Comparison of ENCODE assay signal across 11 mouse cellular contexts in the genomic region with DNA sequence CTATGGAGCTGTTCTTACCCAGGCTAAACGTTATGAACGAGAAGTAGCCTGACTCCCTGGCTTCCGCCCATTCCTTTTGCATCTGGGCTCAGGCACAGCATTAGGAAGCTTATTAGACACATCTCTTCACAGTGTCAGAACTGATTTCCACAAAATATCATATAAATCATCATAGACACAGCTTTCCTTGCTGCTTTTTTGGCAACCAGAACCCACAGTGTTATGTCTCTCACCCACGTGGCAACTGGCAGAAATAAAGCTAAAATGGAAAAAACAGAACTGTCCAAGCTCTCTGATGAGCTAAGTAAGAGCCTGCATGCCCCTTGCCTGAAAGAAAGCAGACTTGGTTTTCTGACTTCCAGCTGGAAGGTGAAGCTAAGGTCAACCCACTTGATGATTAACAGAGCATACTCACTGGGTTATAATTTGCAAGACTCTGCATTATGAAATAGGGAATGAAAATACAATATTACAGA.
DNase-seq lines count a peak whose midpoint lies in the region; ATAC-seq and TF ChIP-seq lines count a peak whose summit lies in the region.
"Had no signal": no experiment of that assay in that cellular context is flagged by ENCODE, and none has a peak within 500 bp of the region (broad histone marks: within the 10 kb centered on the region; RNA-seq: fewer than 3 reads in every experiment).

No protein-coding gene starts in this region.

- intact Hi-C loops in left cerebral cortex, postnatal 36 days (cut with DNase I), result no loop called here

- H3K4me1 ChIP-seq in hindbrain, embryonic 11.5 days (replicated peaks; ENCODE audit: control insufficient read depth, insufficient read depth, low read length), result no peaks in the 10 kb centered on the region
- no peaks in the 10 kb centered on the region for H3K4me1 ChIP-seq in hindbrain, embryonic 13.5 days (replicated peaks)
- 0 out of 2 replicates have a peak, but pooled peaks cover 2% of the 10 kb centered on the region for H3K4me1 ChIP-seq in kidney, embryonic 15.5 days
- H3K4me1 ChIP-seq in forebrain, embryonic 13.5 days, result no peaks in the 10 kb centered on the region

- DNase-seq in hindbrain, embryonic 11.5 days (ENCODE audit: low spot score), result peak; percentile 5
- DNase-seq in embryo, embryonic 10.5 days (ENCODE audit: low spot score), result peak; percentile 38
- DNase-seq in cerebellum, postnatal 25 days, result no peak
- no peak for DNase-seq in left cerebral cortex, postnatal 36 days (ENCODE audit: low spot score in 2 of 2)
- DNase-seq: lung, adult 18-20 months; spleen, adult 18-20 months had no signal

- 69% methylated on average over 4 of the region's 4 CpGs for WGBS in hindbrain, embryonic 11.5 days
- 74% methylated on average over 4 of the region's 4 CpGs for WGBS in hindbrain, embryonic 13.5 days
- 72% methylated on average over 4 of the region's 4 CpGs for WGBS in kidney, embryonic 15.5 days
- WGBS in forebrain, embryonic 13.5 days, result 86% methylated on average over 4 of the region's 4 CpGs

- no peak overlapping the region for H3ac ChIP-seq in myocyte (ENCODE audit: control insufficient read depth, insufficient read length)

- no peak overlapping the region for H3K27ac ChIP-seq in hindbrain, embryonic 11.5 days (ENCODE audit: low read depth, low read length)
- H3K27ac ChIP-seq in hindbrain, embryonic 13.5 days, result no peak overlapping the region
- peak overlapping the region; percentile 59 for H3K27ac ChIP-seq in kidney, embryonic 15.5 days
- H3K27ac ChIP-seq in forebrain, embryonic 13.5 days, result no peak overlapping the region

- H3K4me2 ChIP-seq in hindbrain, embryonic 11.5 days (replicated peaks; ENCODE audit: low read depth, low read length), result no peak overlapping the region
- no peak overlapping the region for H3K4me2 ChIP-seq in hindbrain, embryonic 13.5 days
- H3K4me2 ChIP-seq in kidney, embryonic 15.5 days, result no peak overlapping the region
- peak overlapping the region; percentile 68 for H3K4me2 ChIP-seq in myocyte (ENCODE audit: low read depth)
- no peak overlapping the region for H3K4me2 ChIP-seq in forebrain, embryonic 13.5 days

- H3K9ac ChIP-seq in hindbrain, embryonic 11.5 days (ENCODE audit: low read depth, low read length), result no peak overlapping the region
- no peak overlapping the region for H3K9ac ChIP-seq in hindbrain, embryonic 13.5 days
- no peak overlapping the region for H3K9ac ChIP-seq in kidney, embryonic 15.5 days
- H3K9ac ChIP-seq in forebrain, embryonic 13.5 days, result no peak overlapping the region

- no peaks in the 10 kb centered on the region for H3K27me3 ChIP-seq in hindbrain, embryonic 11.5 days (ENCODE audit: control insufficient read depth, insufficient read depth, low read length)
- H3K27me3 ChIP-seq in hindbrain, embryonic 13.5 days, result no peaks in the 10 kb centered on the region
- H3K27me3 ChIP-seq in kidney, embryonic 15.5 days, result no peaks in the 10 kb centered on the region
- no peaks in the 10 kb centered on the region for H3K27me3 ChIP-seq in myocyte (ENCODE audit: control insufficient read depth, insufficient read depth, insufficient read length)
- no peaks in the 10 kb centered on the region for H3K27me3 ChIP-seq in forebrain, embryonic 13.5 days

- H3K4me3 ChIP-seq in hindbrain, embryonic 11.5 days (ENCODE audit: low read depth, low read length), result no peak overlapping the region
- H3K4me3 ChIP-seq in hindbrain, embryonic 13.5 days, result no peak overlapping the region
- H3K4me3 ChIP-seq in kidney, embryonic 15.5 days (replicated peaks), result no peak overlapping the region
- no peak overlapping the region for H3K4me3 ChIP-seq in myocyte
- no peak overlapping the region for H3K4me3 ChIP-seq in forebrain, embryonic 13.5 days

- no peaks in the 10 kb centered on the region for H3K9me3 ChIP-seq in hindbrain, embryonic 11.5 days (ENCODE audit: control insufficient read depth, low read length)
- H3K9me3 ChIP-seq in hindbrain, embryonic 13.5 days, result no peaks in the 10 kb centered on the region
- H3K9me3 ChIP-seq in kidney, embryonic 15.5 days (replicated peaks), result no peaks in the 10 kb centered on the region
- H3K9me3 ChIP-seq in forebrain, embryonic 13.5 days (replicated peaks), result no peaks in the 10 kb centered on the region

- no peaks in the 10 kb centered on the region for H3K79me2 ChIP-seq in myocyte (ENCODE audit: control insufficient read depth, insufficient read depth)

- ATAC-seq in hindbrain, embryonic 11.5 days (ENCODE audit: low FRiP score), result no peak
- ATAC-seq in hindbrain, embryonic 13.5 days (ENCODE audit: low FRiP score), result no peak
- peak; percentile 64 for ATAC-seq in kidney, embryonic 15.5 days (replicated peaks; ENCODE audit: low FRiP score)
- no peak for ATAC-seq in forebrain, embryonic 13.5 days
- ATAC-seq: forebrain, embryonic 16.5 days had no signal

- no peaks in the 10 kb centered on the region for H3K36me3 ChIP-seq in hindbrain, embryonic 11.5 days (ENCODE audit: control insufficient read depth, insufficient read depth, low read length)
- no peaks in the 10 kb centered on the region for H3K36me3 ChIP-seq in hindbrain, embryonic 13.5 days
- H3K36me3 ChIP-seq in kidney, embryonic 15.5 days, result no peaks in the 10 kb centered on the region
- H3K36me3 ChIP-seq in myocyte (ENCODE audit: control insufficient read depth, insufficient read depth), result no peaks in the 10 kb centered on the region
- H3K36me3 ChIP-seq in forebrain, embryonic 13.5 days (ENCODE audit: poor library complexity, severe bottlenecking), result no peaks in the 10 kb centered on the region

- TF ChIP-seq POLR2A in myocyte (IDR thresholded peaks at IDR 0.05; ENCODE audit: insufficient read length, low read depth), result no peak

TF ChIP-seq in myocyte, 11 proteins besides CTCF, POLR2A, EP300 and RAD21:
- TF ChIP-seq CEBPB (IDR thresholded peaks at IDR 0.05; ENCODE audit: insufficient read depth, poor library complexity, severe bottlenecking) (0 out of 2 replicates have a peak, but pooled peaks have one; percentile 3), USF1 (IDR thresholded peaks at IDR 0.05; ENCODE audit: low read depth) (no peak)
TF ChIP-seq in myocyte: peak in this region for 1.

Comparison
In these comparisons a context has a peak if more than half of its experiments do, and no peak if none do; other contexts are left out.
1. DNase-seq: peak in hindbrain, embryonic 11.5 days (single experiment) and embryo, embryonic 10.5 days (single experiment); none in cerebellum, postnatal 25 days (0 of 2) and left cerebral cortex, postnatal 36 days (0 of 2).